ENCODE assay signal across 10 mouse cellular contexts in genomic region chr14:73175814-73176213, GRCm38 (mm10). TPM values are rescaled to one million over a fixed set of nuclear protein-coding genes. Genes with fewer than 3 reads are reported as not detected.
DNase-seq lines count a peak whose midpoint lies in the region; ATAC-seq lines count a peak whose summit lies in the region.
"Had no signal": no experiment of that assay in that cellular context is flagged by ENCODE, and none has a peak within 500 bp of the region (broad histone marks: within the 10 kb centered on the region; RNA-seq: fewer than 3 reads in every experiment).

No protein-coding gene starts in this region.

- ATAC-seq in megakaryocyte-erythroid progenitor cell, adult 5-6 weeks (replicated peaks; ENCODE audit: low FRiP score, low TSS enrichment, poor library complexity, severe bottlenecking) = peak; percentile 69
- ATAC-seq: forebrain, postnatal 0 days; hindbrain, postnatal 0 days had no signal

- peak; percentile 22 for DNase-seq in lung, postnatal 36 days
- no peak for DNase-seq in lung, postnatal 4 days
- DNase-seq in c-Kit-positive CD71-negative TER-119-negative erythroid progenitor cells, embryonic 14.5 days (ENCODE audit: low read depth) = peak; percentile 52
- no peak for DNase-seq in left cerebral cortex, adult 8-10 months (ENCODE audit: low spot score in 2 of 2)
- DNase-seq in kidney, postnatal 36 days = no peak
- DNase-seq in cerebellum, adult 9-10 months = no peak
- DNase-seq: forebrain, postnatal 0 days; kidney, postnatal 4 days had no signal

RNA-seq across cellular contexts. Expression of gene Rcbtb2, which starts 53.0 kb away (rescaled TPM):
- 16.7 and 26.2 TPM in 2 replicates for total RNA-seq in megakaryocyte-erythroid progenitor cell, adult 5-6 weeks (2014; fragmentation: Nextera tagmentation)
- total RNA-seq in megakaryocyte-erythroid progenitor cell, adult 5-6 weeks (2017) = 20.5 and 33.5 TPM in 2 replicates
- 10 to 100 TPM; 19.7 to 25.8 (median 23.6) TPM for total RNA-seq in left cerebral cortex, adult 8-10 months (2022)

Comparison
In these comparisons a context has a peak if more than half of its experiments do, and no peak if none do; other contexts are left out.
1. DNase-seq: peak in lung, postnatal 36 days (single experiment) and c-Kit-positive CD71-negative TER-119-negative erythroid progenitor cells, embryonic 14.5 days (single experiment); none in lung, postnatal 4 days (0 of 2), left cerebral cortex, adult 8-10 months (0 of 2), kidney, postnatal 36 days (0 of 2) and cerebellum, adult 9-10 months (single experiment).